Mouse (Mus musculus) testis, adult 2 months (tissue): Measurements from ENCODE around the gene Ccl24.

ENCODE experiments used
- CTCF ChIP-seq: fragments of 200-500 bp; IDR thresholded peaks from 2 replicates; pipeline ENCODE4 v1.5.1; 2012; ENCODE audit warnings: low read depth, mild to moderate bottlenecking, inconsistent platforms, low read length, moderate library complexity; ENCODE audit not compliant: control insufficient read depth, insufficient read depth, insufficient replicate concordance
- POLR2A ChIP-seq: fragments of 200-500 bp; IDR thresholded peaks from 2 replicates; pipeline ENCODE4 v1.6.1; 2012; ENCODE audit warnings: low read depth, mild to moderate bottlenecking, inconsistent platforms, low read length, moderate library complexity; ENCODE audit not compliant: control insufficient read depth

GRCm38 (mm10) chr5:135557671-135558070 is 15.2 kb downstream of the Ccl24 start:
- TF ChIP-seq CTCF, result no peak
- no peak for TF ChIP-seq POLR2A
